Mouse (Mus musculus) midbrain, postnatal 0 days (tissue): Measurements from ENCODE around the gene Arhgap9. TPM values are rescaled to one million over a fixed set of nuclear protein-coding genes. Genes with fewer than 3 reads are reported as not detected.

Experiments used
- ATAC-seq: fragments of 200-750 bp; cut with Nextera tagmentation; 2 replicates; pipeline ENCODE4 v1.8.0; 2017; ENCODE audit warnings: moderate number of reproducible peaks, mild to moderate bottlenecking, moderate TSS enrichment, moderate library complexity; ENCODE audit not compliant: low FRiP score
- DNase-seq: peaks from one replicate; pipeline ENCODE4 v3.0.0-alpha.2; 2015; ENCODE audit warnings: low spot score
- H3K27ac ChIP-seq: fragments of 300-500 bp; sonication (generic); 2 replicates; pipeline ENCODE4 v1.5.1; 2014; ENCODE audit warnings: low read depth, mild to moderate bottlenecking, low read length, mixed read lengths
- H3K27me3 ChIP-seq: fragments of 300-500 bp; sonication (generic); 2 replicates; pipeline ENCODE4 v1.6.1; 2014; ENCODE audit warnings: low read length, control low read depth, mixed read lengths; ENCODE audit not compliant: insufficient read depth
- H3K36me3 ChIP-seq: fragments of 300-500 bp; sonication (generic); 2 replicates; pipeline ENCODE4 v1.6.1; 2014; ENCODE audit warnings: low read length, control low read depth, mixed read lengths; ENCODE audit not compliant: insufficient read depth
- H3K4me1 ChIP-seq: fragments of 300-500 bp; sonication (generic); 2 replicates; pipeline ENCODE4 v1.6.1; 2014; ENCODE audit warnings: mild to moderate bottlenecking, control low read depth, antibody characterized with exemption, low read length, mixed read lengths; ENCODE audit not compliant: insufficient read depth
- H3K4me2 ChIP-seq: fragments of 300-500 bp; sonication (generic); 2 replicates; pipeline ENCODE4 v1.6.1; 2014; ENCODE audit warnings: low read depth, mild to moderate bottlenecking, low read length, mixed read lengths; ENCODE audit not compliant: poor library complexity, severe bottlenecking
- H3K4me3 ChIP-seq: fragments of 300-500 bp; sonication (generic); 2 replicates; pipeline ENCODE4 v1.5.1; 2014; ENCODE audit warnings: low read depth, mild to moderate bottlenecking, low read length, moderate library complexity
- H3K9ac ChIP-seq: fragments of 300-500 bp; sonication (generic); replicated peaks from 2 replicates; pipeline ENCODE4 v1.6.1; 2014; ENCODE audit warnings: mild to moderate bottlenecking, low read length, moderate library complexity, mixed read lengths; ENCODE audit not compliant: poor library complexity, severe bottlenecking
- H3K9me3 ChIP-seq: fragments of 300-500 bp; sonication (generic); 2 replicates; pipeline ENCODE4 v1.6.1; 2016; ENCODE audit warnings: low read length, control low read depth
- CTCF ChIP-seq: IDR thresholded peaks from 2 replicates; pipeline ENCODE4 v1.5.1; 2016; ENCODE audit warnings: antibody characterized with exemption, mild to moderate bottlenecking
- WGBS: fragments of 180-500 bp; shearing (Covaris S2); extraction: QIAGEN DNeasy Blood & Tissue Kit; methylation state at CpG from one replicate; pipeline ENCODE4 v1.1.7; 2014; 5-methylcytosine and 5-hydroxymethylcytosine counted together
- polyA plus RNA-seq: library from polyadenylated mRNA; unstranded; fragments of >200 nt; fragmentation: Nextera tagmentation; extraction: Ambion mirVana; gene quantifications from 2 replicates; pipeline ENCODE4 v1.2.1, GENCODE M21; 2015
- total RNA-seq: library from RNA; depleted of rRNA; stranded (reverse); fragments of >200 nt; gene quantifications from 2 replicates; pipeline ENCODE4 v1.2.3, GENCODE M21; 2014

Gene Arhgap9
- total and polyA plus RNA-seq, 2 experiments from 2014 or later: 1.0 to 1.2 TPM

- ATAC-seq (no peak), DNase-seq (peak; percentile 44)
- Histone ChIP-seq H3K36me3 (no peaks in the 10 kb centered on the region), H3K4me3 (no peak overlapping the region), H3K9ac (no peak overlapping the region), H3K4me1 (peaks cover 3% of the 10 kb centered on the region; the same call in 1 of the 2 replicates), H3K4me2 (no peak overlapping the region), H3K9me3 (no peaks in the 10 kb centered on the region), H3K27me3 (peaks cover 56% of the 10 kb centered on the region), H3K27ac (no peak overlapping the region)
- 14% methylated on average over 7 of the region's 7 CpGs for WGBS
- peak; percentile 58 for TF ChIP-seq CTCF
These were observed 2.7 kb downstream of the Arhgap9 start for GRCm38 (mm10) chr10:127324495-127324894.

GRCm38 (mm10) chr10:127325454-127326016 is 3.8 kb downstream of the Arhgap9 start:
- DNase-seq: no peak
- H3K9ac ChIP-seq: no peak overlapping the region
- no peaks in the 10 kb centered on the region for H3K36me3 ChIP-seq
- TF ChIP-seq CTCF: no peak
- no peak overlapping the region for H3K27ac ChIP-seq
- no peak for ATAC-seq
- H3K27me3 ChIP-seq: peaks cover 61% of the 10 kb centered on the region
- peak overlapping the region; percentile 30; the same call in 1 of the 2 replicates for H3K4me3 ChIP-seq
- H3K4me1 ChIP-seq: peaks cover 3% of the 10 kb centered on the region; the same call in 1 of the 2 replicates
- H3K9me3 ChIP-seq: no peaks in the 10 kb centered on the region
- peak overlapping the region; percentile 56 for H3K4me2 ChIP-seq
- WGBS: 38% methylated on average over 14 of the region's 14 CpGs

DNA sequence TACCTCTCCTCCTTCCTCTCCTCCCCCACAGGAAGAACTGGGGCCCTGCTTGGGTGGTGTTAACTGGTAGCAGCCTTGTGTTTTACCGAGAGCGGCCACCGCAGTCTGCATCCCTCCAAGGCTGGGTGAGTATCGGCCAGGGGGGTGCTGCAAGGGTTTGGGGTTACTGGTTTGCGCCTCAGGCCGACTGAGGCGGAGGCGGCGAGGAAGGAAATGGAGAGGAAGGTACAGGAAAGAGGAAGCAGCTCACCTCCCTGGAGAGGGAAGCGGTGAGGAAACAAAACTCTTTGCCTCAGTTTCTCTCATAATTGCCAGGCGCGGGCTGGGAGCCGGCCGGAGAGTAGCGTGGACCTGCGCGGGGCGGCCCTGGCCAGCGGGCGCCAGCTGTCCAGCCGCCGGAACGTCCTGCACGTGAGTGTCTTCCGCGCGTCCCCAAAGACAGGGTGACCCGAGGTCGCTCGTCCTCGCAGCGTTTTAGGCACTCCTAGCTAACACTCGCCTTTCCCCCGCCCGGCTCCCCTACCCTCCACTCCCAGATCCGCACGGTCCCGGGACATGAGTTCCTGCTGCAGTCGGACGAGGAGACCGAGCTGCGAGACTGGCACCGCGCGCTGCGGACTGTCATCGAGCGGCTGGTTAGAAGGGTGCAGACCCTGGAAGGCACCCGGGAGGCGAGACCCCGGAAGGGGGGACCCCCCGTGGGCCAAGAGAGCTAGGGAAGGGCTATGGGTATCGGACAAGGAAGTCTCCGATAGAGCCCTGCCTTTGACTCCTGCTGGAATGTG is 4.4 kb downstream of the Arhgap9 start:
- 2% methylated on average over 52 of the region's 54 CpGs for WGBS
- Histone ChIP-seq H3K9ac (peak overlapping the region; percentile 36), H3K36me3 (no peaks in the 10 kb centered on the region), H3K4me2 (peak overlapping the region; percentile 56), H3K27ac (no peak overlapping the region), H3K4me1 (peaks cover 3% of the 10 kb centered on the region; the same call in 1 of the 2 replicates), H3K27me3 (peaks cover 61% of the 10 kb centered on the region), H3K4me3 (peak overlapping the region; percentile 30), H3K9me3 (no peaks in the 10 kb centered on the region)
- TF ChIP-seq CTCF: no peak
- no peak for DNase-seq
- ATAC-seq: no peak

- 6% methylated on average over 29 of the region's 29 CpGs for WGBS
- Histone ChIP-seq H3K4me3 (peak overlapping the region; percentile 30), H3K36me3 (no peaks in the 10 kb centered on the region), H3K9ac (peak overlapping the region; percentile 36), H3K4me2 (peak overlapping the region; percentile 56), H3K27me3 (peaks cover 61% of the 10 kb centered on the region), H3K9me3 (no peaks in the 10 kb centered on the region), H3K27ac (no peak overlapping the region), H3K4me1 (peaks cover 3% of the 10 kb centered on the region; the same call in 1 of the 2 replicates)
- ATAC-seq: no peak
- no peak for TF ChIP-seq CTCF
- no peak for DNase-seq
These were observed 5.1 kb downstream of the Arhgap9 start for GRCm38 (mm10) chr10:127326828-127327227.

DNA sequence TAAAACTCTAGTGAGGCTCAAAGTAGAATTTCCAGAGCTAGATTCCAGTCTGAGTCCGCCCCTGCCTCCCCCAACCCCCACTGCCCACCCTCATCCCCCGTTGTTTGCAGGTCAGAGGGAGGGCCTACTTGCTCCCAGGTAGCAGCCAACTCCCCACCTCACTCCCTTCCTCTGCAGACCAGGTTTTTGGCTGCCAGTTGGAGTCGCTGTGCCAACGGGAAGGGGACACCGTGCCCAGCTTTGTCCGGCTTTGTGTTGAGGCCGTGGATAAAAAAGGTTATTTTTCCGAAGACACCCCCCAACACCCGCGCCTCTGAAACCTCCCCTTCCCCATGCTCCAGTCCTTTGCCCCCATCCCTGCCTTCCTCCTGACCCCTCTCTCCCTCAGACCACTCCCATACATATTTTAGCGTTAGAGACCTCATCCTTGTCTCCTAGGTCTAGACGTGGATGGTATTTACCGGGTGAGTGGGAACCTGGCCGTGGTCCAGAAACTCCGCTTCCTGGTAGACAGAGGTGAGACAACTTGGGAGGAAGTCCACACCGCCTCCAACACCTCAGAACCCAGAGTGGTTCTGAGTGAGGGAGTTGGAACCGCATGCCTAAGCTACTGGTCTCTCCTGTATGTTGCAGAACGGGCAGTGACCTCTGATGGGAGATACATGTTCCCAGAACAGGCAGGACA is 5.8 kb downstream of the Arhgap9 start:
- 54% methylated on average over 18 of the region's 18 CpGs for WGBS

More for the DNA sequence above, 5.8 kb downstream of the Arhgap9 start:
- no peak for TF ChIP-seq CTCF
- ATAC-seq (no peak), DNase-seq (no peak)
- Histone ChIP-seq H3K4me3 (no peak overlapping the region), H3K36me3 (no peaks in the 10 kb centered on the region), H3K9ac (no peak overlapping the region), H3K27me3 (peaks cover 61% of the 10 kb centered on the region), H3K4me2 (no peak overlapping the region), H3K9me3 (no peaks in the 10 kb centered on the region), H3K27ac (no peak overlapping the region), H3K4me1 (peaks cover 3% of the 10 kb centered on the region; the same call in 1 of the 2 replicates)
